Mouse (Mus musculus): ENCODE measurements around the gene Zdhhc6.

DNA sequence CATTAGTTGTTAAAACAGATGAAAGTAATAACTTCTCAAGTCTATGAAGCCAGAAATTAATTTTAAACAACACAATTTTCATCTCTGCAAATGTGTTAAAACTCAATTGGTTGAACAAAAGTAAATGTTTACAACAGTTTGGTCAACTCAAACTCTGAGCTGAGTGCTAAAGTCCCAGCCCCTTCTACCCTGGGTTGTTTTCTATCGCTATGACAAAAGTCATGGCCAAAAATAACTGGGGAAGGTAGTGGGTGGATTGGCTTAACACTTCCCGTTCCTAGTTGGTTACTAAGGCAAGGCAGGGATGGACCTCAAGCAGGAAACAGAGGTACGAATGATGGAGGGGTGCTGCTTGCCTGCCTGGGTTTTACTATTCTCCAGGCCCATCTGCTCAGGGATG, 39.1 kb downstream of the Zdhhc6 start:
- no peak for TF ChIP-seq USF1 (IDR thresholded peaks at IDR 0.05; ENCODE audit: low read depth)
- TF ChIP-seq MYOD1 (IDR thresholded peaks at IDR 0.05; ENCODE audit: control insufficient read depth in 1 of 3, insufficient read length in 2 of 3, low read depth in 2 of 3) = no peak
- TF ChIP-seq MYOG (IDR thresholded peaks at IDR 0.05; ENCODE audit: control insufficient read depth in 1 of 3, insufficient read depth in 1 of 3, insufficient read length in 2 of 3, low read depth in 2 of 3) = no peak
- no peak for TF ChIP-seq E2F4 (IDR thresholded peaks at IDR 0.05; ENCODE audit: insufficient read depth)

Measured in myocyte (in vitro differentiated cells).